Mouse (Mus musculus) ES-E14 (cell line): ENCODE results near the gene Ttc32.

Experiments
- CHD2 ChIP-seq: IDR thresholded peaks from 2 replicates; pipeline ENCODE4 v1.6.1; 2014; ENCODE audit warnings: mild to moderate bottlenecking, low read depth, low read length, inconsistent platforms
- HCFC1 ChIP-seq: IDR thresholded peaks from 2 replicates; pipeline ENCODE4 v1.6.1; 2012; ENCODE audit warnings: low read length, inconsistent platforms, borderline replicate concordance; ENCODE audit not compliant: insufficient read depth
- MAFK ChIP-seq: IDR thresholded peaks from 2 replicates; pipeline ENCODE4 v1.6.1; 2014; ENCODE audit warnings: mild to moderate bottlenecking, low read depth, low read length, inconsistent platforms; ENCODE audit not compliant: insufficient read depth
- ZC3H11A ChIP-seq: IDR thresholded peaks from 2 replicates; pipeline ENCODE4 v1.6.1; 2012; ENCODE audit warnings: low read depth, mild to moderate bottlenecking, inconsistent platforms, low read length, borderline replicate concordance
- ZNF384 ChIP-seq: IDR thresholded peaks from 2 replicates; pipeline ENCODE4 v1.6.1; 2012; ENCODE audit warnings: low read depth, low read length, inconsistent platforms

GRCm38 (mm10) chr12:9029506-9029887 is 300 bp upstream of the Ttc32 start:
- TF ChIP-seq HCFC1: no peak
- no peak for TF ChIP-seq MAFK
- no peak for TF ChIP-seq ZNF384
- TF ChIP-seq CHD2: no peak
- TF ChIP-seq ZC3H11A: no peak
